Mouse (Mus musculus) lung, adult 2 months (tissue): ENCODE measurements at regions not wholly inside any gene's neighbourhood (a gene's known extent, or its start where the extent isn't known, plus 50 kb on each side); places are given as distances from the start of the nearest gene placed in this dataset.

Source experiments
- DNase-seq: peaks from one replicate; pipeline ENCODE4 v3.0.0; 2022
- H3K4me1 ChIP-seq: fragments of 200-500 bp; 2 replicates; pipeline ENCODE4 v1.6.1; 2011; ENCODE audit warnings: low read length; ENCODE audit not compliant: control insufficient read depth, insufficient read depth
- H3K4me3 ChIP-seq: fragments of 200-500 bp; replicated peaks from 2 replicates; pipeline ENCODE3; 2011; ENCODE audit warnings: low read depth, mild to moderate bottlenecking, control low read depth, low read length; ENCODE audit errors: extremely low read depth
- CTCF ChIP-seq: fragments of 200-500 bp; IDR thresholded peaks from 2 replicates; pipeline ENCODE4 v1.5.1; 2011; ENCODE audit warnings: mild to moderate bottlenecking, low read length, control low read depth; ENCODE audit not compliant: insufficient read depth
- POLR2A ChIP-seq: fragments of 200-500 bp; IDR thresholded peaks from 2 replicates; pipeline ENCODE4 v1.6.1; 2011; ENCODE audit warnings: low read depth, mild to moderate bottlenecking, control low read depth, low read length, borderline replicate concordance; ENCODE audit errors: extremely low read depth
- WGBS: fragments of 180-500 bp; shearing (Covaris S2); methylation state at CpG from one replicate; pipeline ENCODE4 v1.1.7; 2018; 5-methylcytosine and 5-hydroxymethylcytosine counted together

- Histone ChIP-seq H3K4me1 (no peaks in the 10 kb centered on the region), H3K4me3 (no peak overlapping the region)
- WGBS: 74% methylated on average over 5 of the region's 5 CpGs
- DNase-seq: no peak
- TF ChIP-seq CTCF (no peak), POLR2A (no peak)
Measured at GRCm38 (mm10) chr10:126815730-126816129, 85.4 kb downstream of the Atp23 start.

DNA sequence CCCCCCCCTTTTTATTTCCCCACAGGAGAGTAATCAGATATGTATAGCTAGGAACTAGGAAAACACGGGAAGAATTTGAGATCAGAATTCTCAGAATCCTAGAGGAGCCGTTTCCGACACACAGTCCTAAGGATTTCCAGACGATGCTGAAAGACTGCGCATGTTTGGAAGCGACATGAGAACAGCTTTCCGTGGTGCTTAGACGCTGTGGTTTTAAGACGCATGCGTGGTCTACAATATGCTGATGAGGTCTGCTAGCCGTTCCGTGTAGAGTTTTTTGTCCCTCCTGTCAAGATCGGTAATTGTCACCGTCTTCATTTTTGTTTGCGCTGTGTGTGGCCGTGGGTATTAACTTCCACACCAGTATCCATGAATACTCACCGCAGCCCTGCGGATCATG, 86.2 kb downstream of the Atp23 start:
- H3K4me1 ChIP-seq: no peaks in the 10 kb centered on the region
- DNase-seq: no peak
- TF ChIP-seq CTCF (no peak), POLR2A (no peak)
- H3K4me3 ChIP-seq: no peak overlapping the region
- 93% methylated on average over 18 of the region's 18 CpGs for whole genome bisulfite sequencing

DNA sequence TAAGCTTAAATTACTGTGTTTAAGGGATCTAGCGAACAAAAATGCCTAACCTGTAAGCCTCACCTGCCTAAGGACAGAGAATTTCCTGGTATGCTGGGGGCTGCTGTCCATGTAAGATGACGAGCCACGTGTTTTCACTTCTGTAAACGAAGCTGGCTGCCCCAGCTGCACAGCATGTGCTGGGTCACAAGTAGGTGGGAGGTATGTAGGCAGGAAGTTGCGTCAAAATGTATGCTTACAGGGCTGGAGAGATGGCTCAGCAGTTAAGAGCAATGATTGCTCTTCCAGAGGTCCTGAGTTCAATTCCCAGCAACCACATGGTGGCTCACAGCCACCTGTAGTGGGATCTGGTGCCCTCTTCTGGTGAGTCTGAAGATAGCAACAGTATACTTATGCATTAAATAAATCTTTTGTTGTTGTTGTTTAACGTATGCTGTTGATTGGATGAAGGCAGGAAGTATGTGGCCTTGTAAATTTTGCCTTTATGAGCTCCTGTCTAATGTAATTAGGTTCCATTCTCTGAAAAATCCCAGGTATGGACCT, 88.0 kb downstream of the Atp23 start:
- no peak for DNase-seq
- no peak overlapping the region for H3K4me3 ChIP-seq
- H3K4me1 ChIP-seq: no peaks in the 10 kb centered on the region
- WGBS: 80% methylated on average over 6 of the region's 6 CpGs
- TF ChIP-seq CTCF (no peak), POLR2A (no peak)

- H3K4me3 ChIP-seq: no peak overlapping the region
- DNase-seq: no peak
- no peaks in the 10 kb centered on the region for H3K4me1 ChIP-seq
- 50% methylated on average over 7 of the region's 7 CpGs for WGBS
- TF ChIP-seq CTCF (no peak), POLR2A (no peak)
Measured at GRCm38 (mm10) chr10:126812243-126812755, 88.9 kb downstream of the Atp23 start.

DNA sequence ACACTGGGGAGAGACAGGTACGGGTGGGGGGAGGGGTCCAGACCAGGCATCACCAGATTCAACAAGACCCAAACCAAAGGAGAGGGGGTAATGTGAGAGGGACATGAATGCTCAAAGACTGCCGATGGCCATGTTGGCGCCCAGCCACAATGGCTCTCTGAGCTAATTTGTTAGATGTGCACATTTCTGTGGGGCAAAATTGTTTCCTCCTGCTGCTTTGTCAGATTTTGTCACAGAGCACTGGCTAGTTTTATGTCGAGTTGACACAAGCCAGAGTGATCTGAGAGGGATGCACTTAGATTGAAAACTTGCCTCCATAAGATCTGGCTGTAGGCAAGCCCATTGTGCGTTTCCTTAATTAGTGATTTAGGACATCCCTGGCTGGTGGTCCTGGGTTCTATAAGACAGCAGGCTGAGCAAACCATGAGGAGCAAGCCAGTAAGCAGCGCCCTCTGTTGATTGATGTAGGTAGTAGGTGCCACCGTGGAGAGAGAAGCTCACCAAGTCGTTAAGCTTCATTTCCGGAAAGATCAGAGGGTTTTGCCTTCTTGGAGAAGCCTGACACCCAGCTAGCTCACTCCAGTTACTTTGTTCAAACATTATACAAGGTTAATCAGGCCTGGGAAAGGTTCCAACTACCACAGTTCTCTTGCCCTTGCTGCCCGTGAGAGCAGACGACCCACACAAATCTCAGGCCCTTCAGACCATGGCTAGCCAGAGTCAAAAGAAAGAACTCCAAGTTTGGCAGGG, 90.6 kb downstream of the Atp23 start:
- no peak overlapping the region for H3K4me3 ChIP-seq
- no peak for DNase-seq
- 58% methylated on average over 11 of the region's 11 CpGs for WGBS
- H3K4me1 ChIP-seq: no peaks in the 10 kb centered on the region
- TF ChIP-seq POLR2A (no peak), CTCF (no peak)

DNA sequence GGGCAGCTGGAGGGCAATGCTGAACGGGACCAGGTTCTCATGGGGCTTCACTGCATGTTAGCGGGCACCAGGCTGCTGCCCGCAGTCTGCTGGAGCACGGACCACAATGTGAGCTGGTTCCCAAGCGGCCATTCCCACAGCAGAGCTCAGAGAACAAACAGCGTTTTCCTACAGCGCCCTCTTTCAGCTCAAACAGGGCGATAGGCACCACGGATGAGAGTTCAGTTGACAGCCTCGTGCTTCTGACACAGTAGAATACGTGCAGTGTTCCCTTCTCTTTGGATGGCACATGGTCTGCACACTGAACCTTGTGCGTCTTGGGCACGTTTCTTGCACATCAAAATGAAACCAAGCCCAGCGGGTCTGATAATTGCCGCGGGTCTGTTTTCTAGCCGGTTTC, 91.6 kb downstream of the Atp23 start:
- DNase-seq: no peak
- peak overlapping the region; percentile 55 for H3K4me3 ChIP-seq
- 41% methylated on average over 17 of the region's 17 CpGs for WGBS
- H3K4me1 ChIP-seq: no peaks in the 10 kb centered on the region
- TF ChIP-seq CTCF (no peak), POLR2A (no peak)

- 83% methylated on average over 4 of the region's 4 CpGs for WGBS
- Histone ChIP-seq H3K4me1 (no peaks in the 10 kb centered on the region), H3K4me3 (no peak overlapping the region)
- TF ChIP-seq POLR2A: no peak
- TF ChIP-seq CTCF: no peak
- no peak for DNase-seq
Measured at GRCm38 (mm10) chr10:126806881-126807280, 94.3 kb downstream of the Atp23 start.

- H3K4me1 ChIP-seq: no peaks in the 10 kb centered on the region
- H3K4me3 ChIP-seq: no peak overlapping the region
- DNase-seq: no peak
- 71% methylated on average over 4 of the region's 4 CpGs for WGBS
- TF ChIP-seq POLR2A (no peak), CTCF (no peak)
Measured at GRCm38 (mm10) chr10:126802732-126803131, 98.4 kb downstream of the Atp23 start.

DNA sequence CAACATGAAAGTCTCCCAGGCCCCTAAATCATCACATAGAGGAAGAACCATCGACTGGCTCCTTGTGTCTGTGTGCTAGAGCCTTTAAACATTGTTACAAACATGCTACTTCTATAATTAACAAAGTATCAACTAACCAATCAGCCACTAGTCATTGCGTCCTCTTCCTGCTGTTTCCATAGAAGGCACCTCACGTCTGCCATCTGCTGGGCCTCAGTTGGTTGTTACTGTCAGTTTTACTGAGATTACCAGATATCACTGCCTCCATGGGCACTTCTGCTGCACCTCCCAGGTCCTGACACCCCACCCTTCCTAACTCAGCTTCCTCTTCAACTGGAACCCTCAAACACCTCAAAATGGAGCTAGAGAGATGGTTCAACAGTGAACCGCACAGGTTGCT, 101.8 kb downstream of the Atp23 start:
- no peaks in the 10 kb centered on the region for H3K4me1 ChIP-seq
- WGBS: 54% methylated on average over 4 of the region's 4 CpGs
- H3K4me3 ChIP-seq: no peak overlapping the region
- DNase-seq: no peak
- TF ChIP-seq CTCF (no peak), POLR2A (no peak)

GRCm38 (mm10) chr10:126793136-126793535, 108.0 kb downstream of the Atp23 start:
- no peak for DNase-seq
- Histone ChIP-seq H3K4me1 (no peaks in the 10 kb centered on the region), H3K4me3 (no peak overlapping the region)
- TF ChIP-seq CTCF (no peak), POLR2A (no peak)
- WGBS: 35% methylated on average over 3 of the region's 3 CpGs

- no peak overlapping the region for H3K4me3 ChIP-seq
- 53% methylated on average over 10 of the region's 10 CpGs for WGBS
- H3K4me1 ChIP-seq: no peaks in the 10 kb centered on the region
- DNase-seq: no peak
- TF ChIP-seq CTCF: no peak
- no peak for TF ChIP-seq POLR2A
Measured at GRCm38 (mm10) chr10:126792371-126792835, 108.8 kb downstream of the Atp23 start.
